Mouse (Mus musculus): ENCODE measurements around the gene Tomm70a.
"Not testable (repeated sequence)": the region's sequence is repeated elsewhere in the genome, so short reads cannot be mapped to it uniquely, and the experiment has no call there.

Gene Tomm70a

DNA sequence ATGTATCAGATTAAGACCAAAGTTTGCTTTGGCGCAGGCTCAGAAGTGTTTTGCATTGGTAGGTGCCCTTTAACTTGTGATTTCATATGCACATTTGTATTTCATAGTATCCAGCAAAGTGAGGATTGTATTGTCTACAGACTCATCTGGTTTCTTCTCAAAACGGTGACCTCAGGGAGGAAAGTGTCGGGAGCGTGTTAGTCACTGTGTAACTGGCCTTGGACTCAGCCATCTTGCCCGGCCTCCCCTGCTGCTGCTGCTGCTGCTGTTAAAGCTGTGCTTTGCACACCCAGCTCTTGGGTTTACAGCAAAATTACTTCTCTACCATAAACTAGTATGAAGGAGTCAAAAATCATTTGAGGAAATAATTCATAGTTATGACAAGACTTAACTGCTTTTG lies 23.2 kb downstream of the Tomm70a start:
- DNase-seq (ENCODE audit: low spot score) = no peak

DNA sequence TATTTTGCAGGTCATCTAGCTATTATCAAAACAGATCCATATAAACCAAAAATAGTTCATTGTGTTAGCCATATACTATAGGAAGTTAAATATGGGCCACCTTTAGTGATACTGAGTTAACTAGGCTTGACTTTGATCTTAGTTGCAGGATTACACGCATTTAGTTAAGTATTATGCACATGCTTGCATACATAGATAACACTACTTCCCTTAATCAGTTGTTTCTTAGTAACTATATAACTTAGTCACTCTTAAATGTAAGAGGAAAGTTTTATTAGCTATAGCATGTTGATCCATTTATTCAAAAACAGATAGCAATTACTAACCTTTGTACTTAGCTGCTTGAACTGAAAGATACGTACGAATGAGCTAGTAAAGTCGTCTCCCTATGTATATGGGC lies 29.9 kb downstream of the Tomm70a start:
- DNase-seq (ENCODE audit: low spot score) = no peak

DNA sequence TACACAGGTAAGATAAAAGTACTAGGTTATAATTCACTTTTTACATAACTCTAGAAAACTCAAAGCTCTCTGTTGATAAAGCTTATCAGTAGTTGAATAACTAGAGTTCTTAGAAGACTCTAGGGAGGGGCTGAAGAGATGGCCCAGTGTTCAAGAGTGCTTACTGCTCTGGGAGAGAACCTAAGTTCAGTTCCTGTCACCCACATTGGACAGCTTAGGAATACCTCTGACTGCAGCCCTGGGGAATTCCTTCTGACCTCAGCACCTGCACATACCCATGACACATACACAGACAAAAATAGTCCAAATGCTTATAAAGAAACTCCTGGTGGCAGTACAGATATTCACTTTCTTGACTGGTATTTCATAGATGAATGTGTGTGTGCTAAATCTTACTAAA lies 34.4 kb downstream of the Tomm70a start:
- peak; percentile 37 for DNase-seq (ENCODE audit: low spot score)

DNA sequence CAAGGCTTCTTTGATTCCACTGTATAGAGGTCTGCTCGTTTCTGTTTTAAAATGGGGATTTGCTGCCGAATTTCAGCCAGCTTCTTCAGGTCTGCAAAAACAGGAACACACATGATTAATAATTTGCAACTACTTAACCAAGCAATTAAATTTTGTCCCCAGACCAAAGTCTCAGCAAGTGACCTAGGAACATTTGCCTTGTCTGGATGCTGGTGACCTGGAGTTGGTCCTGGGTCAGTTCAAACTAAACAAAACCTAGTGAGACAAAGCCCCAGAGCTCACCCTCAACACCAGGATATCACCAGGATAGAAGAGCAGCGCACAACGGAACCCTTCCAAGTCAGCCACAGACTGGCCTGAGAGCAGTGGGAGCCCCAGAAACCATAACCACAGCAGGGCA lies 35.6 kb downstream of the Tomm70a start:
- DNase-seq (ENCODE audit: low spot score) = no peak

GRCm38 (mm10) chr16:57157728-57158127 lies 36.2 kb downstream of the Tomm70a start:
- DNase-seq (ENCODE audit: low spot score) = no peak

- DNase-seq (ENCODE audit: low spot score) = no peak
Measured at GRCm38 (mm10) chr16:57159835-57160234, 38.3 kb downstream of the Tomm70a start.

GRCm38 (mm10) chr16:57162841-57163240 lies 41.3 kb downstream of the Tomm70a start:
- no peak for DNase-seq (ENCODE audit: low spot score)

DNA sequence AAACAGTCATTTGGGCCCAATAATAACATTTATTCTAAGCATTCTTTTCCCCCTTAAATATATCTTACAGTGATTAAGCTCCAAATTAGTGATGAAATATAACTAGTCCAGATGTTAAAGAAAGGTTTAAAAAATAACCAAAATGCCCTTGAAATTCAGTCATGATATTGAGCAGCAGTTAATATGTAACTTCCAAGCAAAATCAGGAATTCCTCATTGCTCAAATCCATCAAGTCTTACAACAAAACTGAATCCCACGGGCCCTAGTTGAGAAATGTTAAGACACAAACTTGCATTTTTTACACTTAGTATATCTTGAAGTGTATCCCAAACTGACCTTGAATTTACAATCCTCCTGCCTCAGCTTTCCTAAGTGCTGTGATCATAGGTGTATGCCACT lies 42.2 kb downstream of the Tomm70a start:
- DNase-seq (ENCODE audit: low spot score) = no peak

DNA sequence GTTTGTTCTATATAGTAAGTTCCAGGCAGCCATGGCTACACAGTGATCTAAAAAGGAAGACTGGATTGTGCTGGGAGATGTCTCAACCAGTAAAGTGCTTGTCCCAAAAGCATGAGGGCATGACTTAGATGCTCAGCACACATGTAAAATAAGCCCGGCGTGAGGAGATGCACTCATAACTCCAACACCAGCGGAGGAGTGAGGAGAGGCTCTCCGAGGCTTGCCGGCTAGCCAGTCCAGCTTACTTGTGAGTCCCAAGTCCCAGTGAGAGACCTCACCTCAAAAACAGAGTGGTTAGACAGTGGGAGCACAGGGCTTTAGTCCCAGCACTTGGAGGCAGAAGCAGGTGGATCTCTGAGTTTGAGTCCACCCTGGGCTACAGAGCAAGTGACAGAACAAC lies 43.7 kb downstream of the Tomm70a start:
- DNase-seq (ENCODE audit: low spot score) = no peak

GRCm38 (mm10) chr16:57166086-57166485 lies 44.6 kb downstream of the Tomm70a start:
- no peak for DNase-seq (ENCODE audit: low spot score)

- DNase-seq (ENCODE audit: low spot score) = peak; percentile 83
Measured at GRCm38 (mm10) chr16:57166611-57167513, 45.4 kb downstream of the Tomm70a start, which contains the start of gene Nit2. TSS of gene Nit2 (minus strand) at chr16:57167341.

DNA sequence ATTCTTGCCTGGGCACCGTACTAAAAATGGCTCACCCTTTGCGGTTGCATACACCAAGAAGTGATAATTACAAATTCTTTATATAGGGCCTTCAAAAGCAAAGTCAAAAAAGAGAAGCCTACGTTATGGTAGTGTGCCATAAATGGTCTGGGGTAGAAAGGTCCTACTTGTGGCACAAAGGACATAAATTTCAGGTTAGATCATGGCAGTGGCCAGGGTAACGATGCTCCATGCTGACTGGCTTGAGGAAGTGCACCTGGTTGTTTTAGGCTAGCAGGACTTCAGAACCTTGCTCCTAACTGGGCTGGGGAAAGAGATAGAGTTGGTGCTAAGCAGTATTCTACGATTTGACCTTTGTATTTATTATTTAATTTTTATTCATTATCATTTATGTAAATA lies 46.0 kb downstream of the Tomm70a start:
- no peak for DNase-seq (ENCODE audit: low spot score)

DNA sequence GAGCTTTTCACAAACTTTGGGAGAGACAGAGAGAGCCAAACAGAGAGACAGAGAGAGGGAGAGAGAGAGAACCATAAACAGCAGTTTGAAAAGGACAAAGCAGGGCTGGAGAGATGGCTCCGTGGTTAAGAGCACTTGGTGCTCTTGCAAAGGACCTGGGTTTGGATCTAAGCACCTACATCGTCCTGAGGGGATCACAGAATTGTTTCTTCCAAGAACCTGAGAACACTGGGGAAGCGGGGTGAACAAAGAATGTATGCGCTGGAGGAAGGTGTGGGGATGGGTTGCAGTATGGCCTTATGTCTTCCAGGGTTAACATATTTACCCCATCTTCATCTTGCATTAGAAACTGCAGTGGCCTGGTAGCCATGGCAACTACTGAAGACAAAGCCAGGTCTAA lies 46.7 kb downstream of the Tomm70a start:
- no peak for DNase-seq (ENCODE audit: low spot score)

- DNase-seq (ENCODE audit: low spot score) = no peak
Measured at GRCm38 (mm10) chr16:57171161-57171560, 49.7 kb downstream of the Tomm70a start.

DNA sequence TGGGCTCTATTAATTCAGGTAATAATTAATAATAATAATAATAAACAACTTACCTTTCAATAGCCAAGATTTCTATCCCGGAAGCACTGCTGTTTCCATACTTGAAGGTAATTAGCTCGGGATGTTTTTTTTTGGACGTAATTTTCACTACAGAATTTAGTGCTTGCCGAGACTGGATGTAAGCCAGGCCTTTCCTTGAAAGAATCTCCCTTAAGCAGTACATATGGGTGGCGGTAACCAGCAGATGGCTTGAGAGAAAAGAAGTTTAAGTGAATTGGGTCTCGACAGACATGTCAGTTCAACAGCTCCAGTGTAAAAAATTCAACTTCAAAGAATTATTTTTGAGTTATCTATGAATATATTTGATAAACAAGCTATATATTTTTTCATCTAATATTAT lies 50.1 kb downstream of the Tomm70a start:
- DNase-seq (ENCODE audit: low spot score) = no peak

DNA sequence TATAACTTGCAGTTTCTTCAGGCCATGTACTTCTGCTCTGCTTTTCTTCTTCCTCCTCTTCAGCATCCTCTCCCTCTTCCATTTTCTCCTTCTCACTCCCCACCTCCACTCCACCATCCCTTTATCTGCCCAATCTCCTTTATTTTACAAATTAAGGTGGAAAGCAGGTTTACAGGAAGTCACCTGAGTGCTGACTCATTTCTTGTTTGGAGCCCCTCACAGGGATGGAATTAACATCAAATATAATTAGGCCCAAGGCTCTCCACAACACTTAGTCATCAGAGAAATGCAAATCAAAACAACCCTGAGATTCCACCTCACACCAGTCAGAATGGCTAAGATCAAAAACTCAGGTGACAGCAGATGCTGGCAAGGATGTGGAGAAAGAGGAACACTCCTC lies 53.0 kb downstream of the Tomm70a start:
- DNase-seq (ENCODE audit: low spot score) = not testable (repeated sequence)

GRCm38 (mm10) chr16:57175751-57176150 lies 54.2 kb downstream of the Tomm70a start:
- DNase-seq (ENCODE audit: low spot score) = no peak

- DNase-seq (ENCODE audit: low spot score) = no peak
Measured at GRCm38 (mm10) chr16:57176276-57176675, 54.8 kb downstream of the Tomm70a start.

DNA sequence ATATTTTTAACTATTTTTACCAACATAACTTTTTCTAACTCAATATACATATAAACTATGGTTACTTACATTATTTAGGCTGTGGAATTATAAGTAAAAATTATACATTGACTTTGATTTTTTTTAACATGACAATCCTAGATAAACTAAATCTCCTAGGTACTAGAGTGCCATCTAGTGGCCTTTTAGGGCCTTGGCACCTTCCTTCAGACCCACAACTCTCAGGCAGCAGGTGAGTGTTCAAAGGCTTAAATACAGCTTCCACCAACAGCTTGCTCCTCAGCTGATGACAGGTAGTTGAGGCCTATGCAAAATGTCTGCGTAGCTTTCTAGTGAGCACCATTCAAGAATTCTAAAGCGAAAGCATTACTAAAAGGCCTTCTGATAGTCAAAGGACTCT lies 55.8 kb downstream of the Tomm70a start:
- DNase-seq (ENCODE audit: low spot score) = peak; percentile 59

- no peak for DNase-seq (ENCODE audit: low spot score)
Measured at GRCm38 (mm10) chr16:57177664-57178063, 56.2 kb downstream of the Tomm70a start.

DNA sequence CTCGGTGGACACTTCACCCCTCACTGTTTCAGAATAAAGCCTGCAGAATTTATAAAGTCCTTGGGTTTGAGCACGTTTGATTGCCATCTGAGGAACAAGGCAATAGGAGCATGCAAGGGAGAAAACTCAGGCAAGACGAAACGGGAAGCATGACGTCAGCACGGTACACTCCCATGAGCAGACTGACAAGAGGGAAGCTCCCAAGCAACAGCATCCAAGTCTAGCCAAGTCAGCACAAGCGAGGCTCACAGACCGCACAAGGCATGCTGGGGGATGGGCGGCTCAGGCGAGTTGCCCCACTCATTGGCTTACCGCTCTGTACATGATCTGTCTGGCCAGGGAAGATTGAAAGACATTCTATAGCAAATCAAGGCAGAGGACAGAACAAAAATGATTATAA lies 59.7 kb downstream of the Tomm70a start:
- no peak for DNase-seq (ENCODE audit: low spot score)

DNA sequence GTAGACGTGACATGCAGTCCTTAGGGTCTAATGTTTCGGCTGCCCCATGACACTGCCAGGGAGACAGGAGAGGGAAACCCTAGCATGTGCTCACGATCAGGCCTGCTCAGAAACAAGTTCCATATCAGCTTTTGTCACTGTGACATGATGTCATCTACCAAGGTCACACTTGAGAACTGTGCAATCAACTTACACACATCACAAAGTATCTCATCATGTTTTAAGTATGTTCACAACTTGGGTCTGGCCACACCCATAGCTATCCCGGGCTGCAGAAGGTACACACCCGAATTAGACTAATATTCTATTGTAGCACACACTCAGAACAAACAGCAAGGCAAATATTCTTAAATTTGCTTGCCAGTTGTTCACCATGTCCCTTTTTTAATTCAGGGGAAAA lies 60.5 kb downstream of the Tomm70a start:
- no peak for DNase-seq (ENCODE audit: low spot score)

DNA sequence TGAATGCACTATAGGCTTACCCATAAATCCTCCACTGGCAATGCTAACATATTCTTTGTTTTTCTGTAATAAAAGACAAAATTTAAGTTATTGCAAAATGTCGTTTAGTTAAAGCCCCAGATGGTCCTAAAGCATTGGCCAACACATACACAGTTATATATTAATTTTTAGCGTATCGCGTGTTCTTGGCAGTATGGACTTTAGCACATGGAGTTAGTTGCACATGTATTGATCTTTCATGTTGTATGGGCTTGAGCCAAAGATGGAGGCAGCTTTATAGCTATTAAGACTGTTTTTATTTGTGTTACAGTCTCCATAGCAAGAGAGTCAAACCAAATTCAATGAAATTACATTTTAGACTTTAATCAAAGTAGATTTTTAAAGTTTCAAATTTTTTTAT lies 65.1 kb downstream of the Tomm70a start:
- no peak for DNase-seq (ENCODE audit: low spot score)

DNA sequence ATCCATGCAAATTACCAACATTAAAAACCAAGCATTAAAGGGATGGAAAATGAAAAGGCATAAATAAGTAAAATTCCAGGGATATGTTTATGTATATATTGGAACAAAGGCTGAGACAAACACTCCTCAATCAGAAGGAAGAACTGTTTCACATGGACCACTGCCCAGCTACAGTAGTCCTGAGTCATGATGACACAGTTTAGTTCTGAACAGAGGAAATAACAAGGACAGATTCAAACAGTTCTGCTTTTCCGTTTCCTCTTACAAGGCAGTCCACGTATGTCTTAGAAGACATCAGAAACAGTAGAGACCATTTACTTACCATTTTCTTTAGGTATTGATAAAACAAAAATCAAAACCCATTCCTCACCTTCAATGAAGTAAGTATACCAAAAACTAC lies 68.0 kb downstream of the Tomm70a start:
- DNase-seq (ENCODE audit: low spot score) = no peak
